Mouse (Mus musculus): ENCODE data around the gene Emg1.
A peak's percentile ranks its signal among the peaks of the same experiment; 100 is the strongest.

- TF ChIP-seq POLR2A (IDR thresholded peaks at IDR 0.05; ENCODE audit: insufficient read depth, low read length) (no peak), CTCF (IDR thresholded peaks at IDR 0.05; ENCODE audit: low read depth, low read length) (peak; percentile 98), EP300 (IDR thresholded peaks at IDR 0.05; ENCODE audit: insufficient read depth, low read depth, low read length) (peak; percentile 71)
Measured at GRCm38 (mm10) chr6:124759259-124759658, 47.3 kb upstream of the Emg1 start.

All from ES-Bruce4 (cell line).